Mouse (Mus musculus) liver, embryonic 14.5 days (tissue): ENCODE measurements at regions not wholly inside any gene's neighbourhood (a gene's known extent, or its start where the extent isn't known, plus 50 kb on each side); places are given as distances from the start of the nearest gene placed in this dataset.

ENCODE experiments used
- ATAC-seq: fragments of 200-750 bp; cut with Nextera tagmentation; 2 replicates; pipeline ENCODE4 v1.8.0; 2017; ENCODE audit warnings: moderate number of reproducible peaks, mild to moderate bottlenecking, moderate library complexity; ENCODE audit not compliant: insufficient read depth
- DNase-seq, 3 experiments: peaks; one replicate each; pipeline ENCODE4 v3.0.0-alpha.2; 2012 to 2013; ENCODE audit warnings: low read depth in 3 of 3, low spot score in 3 of 3
- H3K27ac ChIP-seq: fragments of 300-500 bp; sonication (generic); 2 replicates; pipeline ENCODE4 v1.5.1; 2014; ENCODE audit warnings: moderate library complexity, mild to moderate bottlenecking, control low read depth, inconsistent platforms
- H3K27me3 ChIP-seq: fragments of 300-500 bp; sonication (generic); 2 replicates; pipeline ENCODE4 v1.6.1; 2014; ENCODE audit warnings: mild to moderate bottlenecking, low read length, moderate library complexity; ENCODE audit not compliant: control insufficient read depth, insufficient read depth
- H3K36me3 ChIP-seq: fragments of 300-500 bp; sonication (generic); replicated peaks from 2 replicates; pipeline ENCODE4 v1.6.1; 2014; ENCODE audit warnings: low read depth; ENCODE audit not compliant: control insufficient read depth, insufficient read depth
- H3K4me1 ChIP-seq, 2 experiments: fragments of 200-500 bp in 1 of 2; fragments of 300-500 bp in 1 of 2; sonication (generic) in 1 of 2; replicated peaks; 2 replicates each; pipeline ENCODE4 v1.6.1; 2012 to 2014; ENCODE audit warnings: antibody characterized with exemption in 1 of 2, inconsistent platforms in 1 of 2, low read length in 1 of 2; ENCODE audit not compliant: control insufficient read depth in 2 of 2, insufficient read depth in 2 of 2
- H3K4me2 ChIP-seq: fragments of 300-500 bp; sonication (generic); 2 replicates; pipeline ENCODE4 v1.6.1; 2014; ENCODE audit warnings: low read depth, mild to moderate bottlenecking, control low read depth, moderate library complexity
- H3K4me3 ChIP-seq, 2 experiments: fragments of 200-500 bp in 1 of 2; fragments of 300-500 bp in 1 of 2; sonication (generic) in 1 of 2; 2 replicates each; pipeline ENCODE4 v1.5.1; 2012 to 2014; ENCODE audit warnings: low read depth in 2 of 2, low read length in 2 of 2, mild to moderate bottlenecking in 2 of 2, control low read depth in 1 of 2, inconsistent platforms in 1 of 2, moderate library complexity in 1 of 2; ENCODE audit not compliant: insufficient read depth in 1 of 2
- H3K9ac ChIP-seq: fragments of 300-500 bp; sonication (generic); replicated peaks from 2 replicates; pipeline ENCODE4 v1.6.1; 2014; ENCODE audit warnings: mild to moderate bottlenecking, control low read depth, moderate library complexity
- H3K9me3 ChIP-seq: fragments of 300-500 bp; sonication (generic); 2 replicates; pipeline ENCODE4 v1.6.1; 2016; ENCODE audit warnings: low read length, mixed read lengths; ENCODE audit not compliant: control insufficient read depth
- CTCF ChIP-seq: IDR thresholded peaks from 2 replicates; pipeline ENCODE4 v1.5.1; 2016; ENCODE audit warnings: antibody characterized with exemption, low read depth, control low read depth
- EP300 ChIP-seq: IDR thresholded peaks from 2 replicates; pipeline ENCODE4 v1.6.1; 2016; ENCODE audit warnings: antibody characterized with exemption, low read depth
- WGBS: fragments of 180-500 bp; shearing (Covaris S2); extraction: QIAGEN DNeasy Blood & Tissue Kit; methylation state at CpG from one replicate; pipeline ENCODE4 v1.1.7; 2014; ENCODE audit not compliant: insufficient replicate concordance; 5-methylcytosine and 5-hydroxymethylcytosine counted together

DNA sequence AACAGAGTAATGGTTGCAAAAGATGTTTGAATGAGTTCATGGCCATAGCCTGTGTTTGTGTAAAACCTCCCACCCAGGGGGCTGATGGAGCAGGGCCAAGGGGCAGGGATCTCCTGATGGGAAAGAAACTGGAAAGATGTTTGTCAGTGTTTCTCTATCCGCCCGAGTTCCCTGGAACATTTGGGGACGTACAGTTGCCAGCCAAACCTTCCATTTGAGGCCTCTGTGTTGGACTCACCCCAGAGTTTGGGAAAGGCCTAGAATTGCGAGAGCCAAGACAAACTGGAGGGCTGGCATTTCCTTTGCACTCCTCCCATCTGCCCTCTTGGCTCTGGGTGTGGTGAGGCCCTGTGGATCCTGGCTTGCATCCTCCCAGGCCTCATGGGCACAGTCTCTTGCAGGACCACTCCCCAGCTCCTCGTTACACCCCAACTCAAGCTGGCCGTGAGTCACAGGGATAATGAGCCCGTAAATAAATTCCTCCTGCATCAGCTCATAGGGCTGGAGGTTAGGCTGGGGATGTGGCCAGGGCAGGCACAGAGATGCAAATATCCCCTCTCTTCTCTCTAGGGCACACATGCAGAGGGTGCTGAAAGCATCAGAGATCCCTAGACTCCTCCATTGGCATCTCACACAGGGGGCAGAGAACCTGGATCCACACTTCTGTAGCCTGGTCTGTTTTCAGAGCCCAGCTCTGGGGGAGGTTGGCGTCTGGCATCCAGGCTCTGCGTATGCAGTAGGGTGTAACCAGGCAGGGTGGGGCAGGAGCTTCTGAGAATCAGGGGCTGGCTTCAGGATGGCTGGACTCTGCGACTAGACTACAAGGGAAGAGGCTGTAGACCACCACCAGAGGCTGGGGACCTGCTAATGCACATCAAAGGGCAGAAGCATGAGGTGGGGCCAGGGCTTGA lies 306.7 kb downstream of the Rps24 start:
- Histone ChIP-seq H3K4me1 (no peaks in the 10 kb centered on the region), H3K27ac (no peak overlapping the region), H3K4me3 (no peak overlapping the region), H3K36me3 (no peaks in the 10 kb centered on the region), H3K9me3 (no peaks in the 10 kb centered on the region), H3K9ac (no peak overlapping the region), H3K27me3 (no peaks in the 10 kb centered on the region), H3K4me2 (no peak overlapping the region)
- no peak for TF ChIP-seq CTCF
- TF ChIP-seq EP300: no peak
- ATAC-seq: no peak
- WGBS: 53% methylated on average over 10 of the region's 10 CpGs
- no peak for DNase-seq

DNA sequence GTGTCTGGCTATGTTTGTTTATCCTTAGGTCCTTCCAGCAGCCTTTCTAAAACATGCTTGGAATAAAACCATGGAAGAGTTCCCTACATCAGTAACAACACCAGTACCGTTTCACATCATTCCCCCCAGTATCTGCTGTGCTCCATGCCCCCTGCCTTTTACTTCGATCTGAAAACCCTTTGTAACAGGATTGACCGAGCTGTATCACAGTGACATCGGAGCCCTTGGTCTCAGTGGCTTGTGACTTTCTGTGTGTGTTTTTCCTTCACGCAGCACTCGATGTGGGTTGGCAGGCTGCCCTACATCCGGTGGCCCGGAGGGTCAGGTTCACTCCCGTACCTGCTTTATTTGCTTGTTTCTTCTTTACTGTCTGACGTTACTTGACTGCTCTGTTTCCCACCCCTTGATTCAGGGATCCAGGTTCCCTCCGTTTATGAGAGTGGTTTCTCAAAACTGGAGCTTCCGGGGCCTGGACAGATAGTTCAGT lies 307.5 kb downstream of the Rps24 start:
- Histone ChIP-seq H3K9me3 (no peaks in the 10 kb centered on the region), H3K4me3 (no peak overlapping the region), H3K27ac (no peak overlapping the region), H3K9ac (no peak overlapping the region), H3K27me3 (no peaks in the 10 kb centered on the region), H3K4me2 (no peak overlapping the region), H3K4me1 (no peaks in the 10 kb centered on the region), H3K36me3 (no peaks in the 10 kb centered on the region)
- DNase-seq (no peak), ATAC-seq (no peak)
- 64% methylated on average over 12 of the region's 12 CpGs for WGBS
- no peak for TF ChIP-seq CTCF
- TF ChIP-seq EP300: no peak

DNA sequence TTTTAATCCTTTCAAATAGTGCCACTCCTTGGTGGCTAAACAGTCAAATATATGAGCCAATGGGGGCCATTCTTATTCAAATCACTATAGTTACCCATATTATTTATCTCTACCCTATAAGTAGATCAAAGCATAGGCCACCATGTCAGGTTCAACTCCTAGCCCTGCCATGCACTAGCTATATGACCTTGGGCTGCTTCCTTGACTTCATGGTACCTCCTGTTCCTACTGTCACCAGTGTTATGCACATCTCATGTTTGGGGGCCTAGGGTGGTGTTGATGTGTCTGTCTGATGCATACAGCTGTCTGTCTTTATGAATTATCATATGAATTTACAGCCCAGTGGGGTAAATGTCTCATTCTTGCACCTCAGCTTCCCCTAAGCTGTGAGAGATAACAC lies 310.6 kb downstream of the Rps24 start:
- Histone ChIP-seq H3K27ac (no peak overlapping the region), H3K4me1 (no peaks in the 10 kb centered on the region), H3K9me3 (no peaks in the 10 kb centered on the region), H3K4me3 (no peak overlapping the region), H3K4me2 (no peak overlapping the region), H3K36me3 (no peaks in the 10 kb centered on the region), H3K27me3 (no peaks in the 10 kb centered on the region), H3K9ac (no peak overlapping the region)
- no peak for TF ChIP-seq CTCF
- TF ChIP-seq EP300: no peak
- DNase-seq: no peak
- ATAC-seq: no peak

DNA sequence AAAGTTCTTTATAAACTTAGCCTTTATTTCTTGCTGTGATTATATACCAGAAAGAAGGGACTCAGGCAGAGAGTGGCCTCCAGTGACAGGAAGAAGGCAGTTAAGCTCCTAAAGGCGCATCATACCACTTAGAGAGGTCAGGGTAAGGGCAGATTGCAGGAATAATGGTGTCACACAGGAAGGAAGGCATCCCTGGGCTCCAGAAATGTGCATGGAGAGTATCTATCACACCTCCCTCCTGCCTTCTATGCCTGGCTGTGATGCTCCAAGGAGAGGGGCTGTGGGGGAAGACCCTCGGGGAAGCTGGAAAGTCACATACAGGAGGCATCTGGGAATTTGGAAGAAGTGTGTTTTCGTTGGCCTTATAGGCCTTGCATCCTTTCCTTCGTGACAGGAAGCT lies 311.1 kb downstream of the Rps24 start:
- 46% methylated on average over 4 of the region's 4 CpGs for WGBS
- H3K4me2 ChIP-seq: no peak overlapping the region
- H3K9ac ChIP-seq: no peak overlapping the region
- DNase-seq (no peak), ATAC-seq (no peak)
- no peaks in the 10 kb centered on the region for H3K4me1 ChIP-seq
- H3K9me3 ChIP-seq: no peaks in the 10 kb centered on the region
- no peaks in the 10 kb centered on the region for H3K36me3 ChIP-seq
- no peak overlapping the region for H3K27ac ChIP-seq
- no peak for TF ChIP-seq EP300
- no peaks in the 10 kb centered on the region for H3K27me3 ChIP-seq
- no peak overlapping the region for H3K4me3 ChIP-seq

DNA sequence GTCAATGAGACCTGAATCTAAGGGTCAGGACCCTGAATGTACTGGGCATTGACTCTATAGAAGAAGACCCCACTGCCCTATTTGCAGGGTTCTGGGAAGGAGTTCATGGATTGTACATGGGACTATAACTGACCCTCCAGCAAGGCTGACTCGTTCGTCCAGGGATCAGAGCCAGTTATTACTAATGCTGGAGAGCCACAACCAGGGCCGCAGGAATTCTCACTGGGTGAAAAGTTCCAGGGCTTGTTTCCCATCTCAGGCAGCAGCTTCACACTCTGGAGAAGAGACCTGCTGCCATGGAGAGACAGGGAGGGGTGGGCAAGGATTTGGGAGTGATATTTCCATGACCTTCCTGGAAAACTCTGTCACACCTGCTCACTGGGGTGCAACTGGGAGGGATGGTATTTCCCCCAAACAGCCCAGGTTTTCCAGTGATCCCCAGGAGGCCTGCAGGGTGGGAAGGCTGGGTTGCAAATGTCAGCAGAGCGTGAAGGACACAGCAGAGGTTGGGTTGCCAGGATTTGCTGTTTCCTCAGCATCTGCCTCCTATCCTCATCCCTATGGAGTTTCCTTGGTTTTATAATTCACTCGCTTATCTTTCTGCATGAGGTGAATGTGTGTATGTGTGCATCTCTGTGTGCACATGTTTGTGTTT lies 316.2 kb downstream of the Rps24 start:
- Histone ChIP-seq H3K4me1 (no peaks in the 10 kb centered on the region), H3K27me3 (no peaks in the 10 kb centered on the region), H3K9ac (no peak overlapping the region), H3K36me3 (no peaks in the 10 kb centered on the region), H3K4me2 (no peak overlapping the region), H3K4me3 (no peak overlapping the region), H3K27ac (no peak overlapping the region), H3K9me3 (no peaks in the 10 kb centered on the region)
- 68% methylated on average over 5 of the region's 5 CpGs for WGBS
- TF ChIP-seq CTCF (no peak), EP300 (no peak)
- DNase-seq: no peak
- ATAC-seq: no peak
